Mouse (Mus musculus) erythroblast, embryonic 14.5 days (primary cell): Measurements from ENCODE around the gene Rab12.

Experiments
- GATA1 ChIP-seq: IDR thresholded peaks from 2 replicates; pipeline ENCODE4 v1.6.1; 2012; ENCODE audit warnings: low read length, inconsistent platforms, mixed read lengths
- TAL1 ChIP-seq: IDR thresholded peaks from 3 replicates; pipeline ENCODE4 v1.6.1; 2012; ENCODE audit warnings: low read length, inconsistent platforms, mixed read lengths

- no peak for TF ChIP-seq TAL1
- no peak for TF ChIP-seq GATA1
Observed at GRCm38 (mm10) chr17:66479311-66479710, 40.2 kb downstream of the Rab12 start.
